25 mouse cellular contexts compared by ENCODE assay signal in the genomic region with DNA sequence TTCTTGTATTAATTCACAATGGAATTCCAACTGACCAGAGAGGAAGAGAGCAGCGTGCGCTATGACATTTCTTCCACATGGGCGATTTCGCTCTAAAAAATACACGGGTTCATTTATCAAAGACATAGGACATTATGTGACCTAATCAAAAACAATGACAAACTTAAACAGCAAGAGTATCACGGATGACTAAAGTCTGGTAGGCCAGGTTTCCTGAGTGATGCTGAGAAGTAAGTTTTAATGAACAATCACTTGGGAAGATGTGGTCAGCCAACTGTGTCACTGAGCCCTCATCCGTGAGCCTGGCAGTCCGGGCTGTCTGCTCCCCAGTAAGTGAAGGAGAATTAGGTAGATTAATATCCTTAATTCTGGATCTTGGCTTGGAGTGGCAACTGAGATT. TPM values are rescaled to one million over a fixed set of nuclear protein-coding genes. Genes with fewer than 3 reads are reported as not detected.
"Had no signal": no experiment of that assay in that cellular context is flagged by ENCODE, and none has a peak within 500 bp of the region (broad histone marks: within the 10 kb centered on the region; RNA-seq: fewer than 3 reads in every experiment).

No protein-coding gene starts in this region.

- H3K27ac ChIP-seq: liver, embryonic 14.5 days; midbrain, embryonic 10.5 days; midbrain, embryonic 12.5 days; neural tube, embryonic 13.5 days; neural tube, embryonic 15.5 days; stomach, embryonic 15.5 days; stomach, postnatal 0 days had no signal

- H3K9ac ChIP-seq: liver, embryonic 14.5 days; lung, embryonic 14.5 days; midbrain, embryonic 12.5 days; neural tube, embryonic 13.5 days; neural tube, embryonic 15.5 days; stomach, embryonic 15.5 days had no signal

- DNase-seq: lung, adult 18-20 months; lung, embryonic 14.5 days; lung, postnatal 10 days; lung, postnatal 4 days; right cerebral cortex, adult 18-20 months; right cerebral cortex, postnatal 25 days; right cerebral cortex, postnatal 4 days; thymus, adult 18-20 months; thymus, postnatal 14 days; thymus, postnatal 36 days had no signal

- H3K4me2 ChIP-seq: lung, embryonic 14.5 days; midbrain, embryonic 12.5 days; neural tube, embryonic 13.5 days; neural tube, embryonic 15.5 days; stomach, embryonic 15.5 days had no signal

- H3K27me3 ChIP-seq: midbrain, embryonic 12.5 days; neural tube, embryonic 13.5 days; neural tube, embryonic 15.5 days; stomach, embryonic 15.5 days had no signal

- H3K4me1 ChIP-seq: midbrain, embryonic 10.5 days; midbrain, embryonic 12.5 days; neural tube, embryonic 13.5 days; neural tube, embryonic 15.5 days; stomach, embryonic 15.5 days had no signal

- H3K4me3 ChIP-seq: midbrain, embryonic 10.5 days; midbrain, embryonic 12.5 days; myocyte; neural tube, embryonic 13.5 days; neural tube, embryonic 15.5 days; stomach, embryonic 15.5 days had no signal

- H3K9me3 ChIP-seq: midbrain, embryonic 10.5 days; midbrain, embryonic 12.5 days; neural tube, embryonic 13.5 days; neural tube, embryonic 15.5 days; stomach, embryonic 15.5 days had no signal

- ATAC-seq: midbrain, embryonic 16.5 days had no signal

- H3K36me3 ChIP-seq: midbrain, embryonic 10.5 days; midbrain, embryonic 12.5 days; neural tube, embryonic 13.5 days; neural tube, embryonic 15.5 days; stomach, embryonic 15.5 days had no signal

RNA-seq across cellular contexts. Expression of a gene that starts 21.2 kb away (rescaled TPM):
- polyA plus RNA-seq: liver, embryonic 14.5 days; liver, embryonic 16.5 days; lung, embryonic 16.5 days; midbrain, embryonic 10.5 days; midbrain, embryonic 14.5 days; small intestine, adult 2 months; spleen, adult 2 months; thymus, postnatal 0 days had no signal
